Mouse (Mus musculus): Measurements from ENCODE around the gene Rab3il1.

Gene Rab3il1

DNA sequence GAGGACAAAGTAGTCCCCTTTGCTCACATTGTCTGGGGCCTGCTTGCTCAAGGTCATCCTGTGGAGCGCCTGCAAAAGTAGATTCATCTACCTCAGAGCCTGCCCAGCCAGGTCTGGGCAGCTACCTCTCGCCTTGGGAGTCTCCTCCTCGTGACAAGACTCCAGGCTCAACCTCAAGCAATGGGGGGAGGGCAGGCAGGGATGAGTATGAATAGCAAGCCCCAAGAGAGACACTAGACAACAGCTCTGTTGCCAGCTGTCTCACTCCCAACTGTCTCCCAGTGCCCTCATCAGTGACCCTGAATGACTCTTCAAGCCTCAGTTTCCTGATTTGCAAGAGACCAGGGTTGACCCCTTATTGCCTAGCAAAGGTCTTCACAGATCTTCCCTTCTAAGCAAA is 11.9 kb downstream of the Rab3il1 start:
- DNase-seq (ENCODE audit: low spot score) = no peak

DNA sequence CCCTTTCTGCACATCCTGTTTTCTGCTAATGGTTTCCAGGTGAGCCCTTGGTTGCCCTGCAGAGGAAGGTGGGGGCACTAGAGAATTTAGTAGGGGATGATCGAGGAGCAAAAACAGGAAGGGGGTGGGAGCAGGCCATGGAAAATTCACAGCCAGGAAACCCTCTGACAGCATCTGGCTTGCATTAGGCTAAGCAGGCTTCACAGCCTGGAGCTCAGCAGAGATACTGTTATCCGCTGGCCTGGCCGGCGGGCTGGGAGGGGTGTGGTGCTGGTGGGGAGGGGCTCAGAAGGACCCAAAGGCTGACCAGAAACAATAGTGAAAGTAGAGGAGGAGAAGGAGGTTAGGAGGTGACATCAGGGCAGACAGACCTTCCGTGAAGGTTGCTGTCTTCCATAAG is 12.4 kb downstream of the Rab3il1 start:
- no peak for DNase-seq (ENCODE audit: low spot score)

DNA sequence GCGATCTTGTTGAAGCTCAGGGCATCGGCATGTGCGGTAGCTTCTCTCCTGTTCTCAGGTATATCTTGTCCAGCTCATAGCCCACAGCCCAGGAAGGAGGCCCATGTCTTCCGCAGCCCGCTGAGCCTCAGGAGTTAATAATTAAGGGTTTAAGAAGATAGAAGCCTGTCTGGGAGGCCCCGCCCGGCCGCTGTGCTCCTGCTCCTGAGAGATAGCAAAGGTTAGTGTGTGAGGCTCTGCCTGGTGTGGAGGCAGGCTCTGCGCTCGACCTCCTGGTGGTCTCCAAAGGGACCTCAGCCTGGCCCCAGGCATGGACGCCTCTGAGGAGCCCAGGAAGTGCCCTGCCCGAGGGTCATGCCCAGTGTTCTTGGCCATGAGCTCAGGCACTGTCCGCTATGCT is 13.4 kb downstream of the Rab3il1 start:
- no peak for DNase-seq (ENCODE audit: low spot score)

DNA sequence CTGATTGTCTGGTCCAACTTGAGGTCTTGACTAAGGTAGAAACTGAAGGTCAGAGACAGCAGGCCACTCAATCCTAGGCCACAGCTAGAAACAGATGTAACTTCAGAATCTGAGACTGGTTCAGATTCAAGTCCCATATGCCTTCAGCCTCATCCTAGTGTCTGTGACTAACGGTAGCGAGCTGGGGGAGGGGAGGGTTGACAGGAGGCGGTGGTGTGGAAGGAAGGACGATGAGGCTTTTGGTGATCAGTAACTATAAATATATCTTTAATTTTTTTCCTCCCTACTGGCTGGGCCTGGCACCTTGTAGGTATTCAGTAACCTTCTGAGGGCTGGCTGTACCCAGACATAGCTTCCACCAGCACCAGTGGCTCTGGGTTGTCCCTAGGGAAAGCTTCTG is 14.0 kb downstream of the Rab3il1 start:
- DNase-seq (ENCODE audit: low spot score) = no peak

DNA sequence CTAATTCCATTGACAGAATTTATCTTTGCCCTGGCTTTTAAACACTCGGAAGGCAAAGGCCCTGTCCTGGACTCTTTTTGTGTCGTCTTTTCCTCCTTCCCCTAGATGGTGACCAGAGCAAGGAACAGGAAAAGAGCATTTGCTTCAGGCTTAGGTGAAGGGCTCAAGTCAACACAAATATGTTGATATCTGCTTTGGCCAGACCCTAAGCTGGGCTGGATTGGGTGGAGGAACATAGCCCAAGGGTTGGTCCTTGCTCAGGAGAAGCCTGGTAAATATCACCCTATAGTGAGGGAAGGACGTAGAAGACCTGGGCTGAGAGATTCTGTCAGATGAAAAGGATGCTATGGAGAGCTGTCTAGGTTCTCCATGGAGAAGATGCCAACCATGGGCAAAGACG is 14.7 kb downstream of the Rab3il1 start:
- no peak for DNase-seq (ENCODE audit: low spot score)

DNA sequence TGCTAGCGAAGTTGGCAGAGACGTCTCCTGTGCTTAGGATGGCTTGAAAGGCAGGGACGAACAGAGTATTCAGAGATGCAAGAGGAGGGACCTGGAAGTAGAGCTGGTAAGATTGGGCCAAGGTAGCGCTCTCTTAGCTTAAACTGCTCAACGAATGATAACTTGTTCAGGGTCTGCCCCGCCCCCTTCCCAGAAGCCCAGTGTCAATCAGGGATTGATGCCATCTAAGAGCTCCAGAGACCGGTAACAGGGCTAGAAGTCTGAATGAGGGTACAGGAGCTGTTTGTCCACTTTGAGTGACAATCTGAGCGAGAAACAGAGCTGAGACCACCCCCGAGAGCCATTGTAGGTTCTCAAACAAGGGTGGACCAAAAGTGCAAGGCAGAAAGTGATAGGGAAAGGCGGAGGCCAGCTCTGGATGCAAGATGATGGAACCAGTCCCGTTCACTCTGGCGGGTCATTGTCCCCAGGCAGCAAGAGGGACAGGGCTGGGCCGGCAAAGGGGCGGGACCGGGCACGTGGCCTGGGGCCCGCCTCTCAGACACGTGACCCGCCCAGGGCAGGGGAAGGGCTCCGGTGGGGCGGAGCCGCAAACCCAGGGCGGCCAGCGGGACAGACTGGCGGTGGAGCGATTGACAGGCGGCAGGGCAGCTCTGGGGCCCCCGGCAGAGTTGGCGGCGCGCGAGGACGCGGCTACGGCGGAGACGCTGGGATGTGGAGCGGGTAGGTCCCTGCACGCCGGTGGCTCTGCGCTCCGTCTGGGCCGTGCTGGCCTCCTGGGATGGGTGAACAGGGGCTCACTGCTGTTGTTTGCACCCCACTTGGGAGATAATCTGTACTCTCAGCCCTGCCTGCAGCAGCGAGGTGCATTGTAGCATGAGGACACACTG is 16.4 kb downstream of the Rab3il1 start:
- peak; percentile 93 for DNase-seq (ENCODE audit: low spot score)

DNA sequence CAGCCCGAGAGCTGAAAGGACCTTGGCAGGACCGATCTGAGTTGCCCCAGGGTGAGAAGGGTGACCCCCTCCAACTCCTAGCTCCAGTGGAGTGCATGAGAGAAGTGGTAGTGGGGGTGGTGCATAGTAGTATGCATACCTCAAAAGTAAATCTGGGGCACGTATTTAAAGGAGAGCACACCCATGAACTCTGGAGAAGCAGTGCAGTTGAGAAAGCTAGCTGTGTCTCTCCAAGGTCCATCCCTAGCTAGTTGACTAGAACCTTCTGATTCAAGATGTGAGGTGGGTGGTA is 17.0 kb downstream of the Rab3il1 start:
- DNase-seq (ENCODE audit: low spot score) = no peak

DNA sequence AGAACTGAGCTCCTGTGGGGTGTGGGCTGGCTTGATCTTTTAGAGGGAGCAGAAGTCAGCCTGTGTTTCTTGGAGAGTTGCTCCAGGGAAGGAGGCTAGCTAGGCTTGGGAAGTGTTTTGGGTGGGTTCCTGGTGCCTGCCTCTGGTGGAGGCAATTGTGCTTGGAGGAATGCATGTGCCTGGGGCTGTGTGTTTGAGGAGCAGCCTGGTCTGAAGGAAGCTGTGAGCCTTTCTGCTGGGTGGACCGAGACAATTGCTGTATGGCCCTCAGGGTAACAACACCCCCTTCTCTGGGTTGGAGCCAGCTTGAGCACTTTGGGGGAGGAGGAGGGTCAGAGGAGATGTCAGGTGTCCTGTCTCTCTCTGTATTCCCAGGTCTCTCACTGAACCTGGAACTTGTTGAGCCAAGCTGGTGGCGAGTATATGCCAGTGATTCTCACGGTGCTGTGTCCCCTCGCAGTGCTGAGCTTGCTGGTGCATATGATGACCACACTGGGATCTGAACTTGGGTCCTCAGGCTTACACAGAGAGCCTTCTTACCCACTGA is 17.8 kb downstream of the Rab3il1 start:
- DNase-seq (ENCODE audit: low spot score) = no peak

DNA sequence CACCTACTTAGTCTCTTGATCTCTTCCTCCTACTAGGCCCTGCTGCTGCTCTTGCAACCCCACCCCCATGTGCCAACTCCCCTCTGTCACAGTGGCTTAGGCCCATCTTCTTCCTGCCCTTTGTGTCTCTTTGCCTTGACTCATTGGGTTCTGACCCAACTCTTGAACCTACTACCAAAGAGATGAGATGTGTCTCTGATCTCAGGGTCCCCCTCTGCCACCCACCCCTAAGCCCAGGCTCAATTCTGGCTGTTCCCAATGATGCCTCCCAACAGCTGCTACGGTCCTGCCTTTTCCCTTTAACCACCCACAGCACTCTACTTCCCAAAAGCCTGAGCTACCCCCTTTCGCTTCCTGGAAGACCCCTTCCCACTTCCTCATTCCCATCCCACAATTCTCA is 20.5 kb downstream of the Rab3il1 start:
- no peak for DNase-seq (ENCODE audit: low spot score)

DNA sequence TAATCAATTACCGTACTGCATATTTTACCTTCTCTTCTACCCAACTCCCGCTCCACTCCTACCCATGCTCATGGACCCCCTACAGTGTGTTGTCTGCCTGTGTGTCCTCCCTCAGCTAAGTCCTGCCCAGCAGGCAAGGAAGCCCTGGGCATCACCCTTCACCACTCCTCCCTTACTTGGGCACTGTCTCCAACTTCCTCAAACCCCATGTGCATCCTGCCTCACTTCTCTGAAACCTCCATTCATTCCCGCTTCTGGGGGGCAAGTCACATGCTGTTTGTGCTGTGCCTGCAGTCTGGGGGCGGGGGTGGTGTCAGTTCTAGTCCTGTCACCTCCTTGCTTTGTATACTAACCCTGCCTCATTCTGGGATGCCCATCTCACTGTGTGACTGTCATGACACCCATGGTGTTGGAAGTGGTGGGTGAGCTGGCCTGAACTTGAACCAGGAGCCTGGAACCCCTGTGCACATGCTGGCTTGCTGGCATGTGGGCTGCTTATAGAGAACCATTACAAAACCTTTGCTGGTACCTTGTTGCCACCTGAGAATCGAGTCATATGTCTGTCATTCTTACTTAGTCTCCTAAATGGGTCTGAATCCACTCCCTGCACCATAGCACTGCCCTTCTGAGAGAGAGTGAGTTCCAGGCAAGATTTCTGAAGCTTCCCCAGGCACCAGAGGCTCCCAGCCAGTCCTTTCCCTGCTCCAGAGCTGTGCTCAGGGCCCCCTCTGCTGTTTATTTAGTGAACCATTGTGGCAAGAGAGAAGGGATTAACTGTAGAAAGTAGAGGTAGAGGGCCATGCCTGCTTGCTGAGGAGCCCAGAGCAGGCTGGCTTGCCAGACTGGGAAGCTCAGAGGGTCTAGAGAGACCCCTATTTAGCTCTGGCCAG is 21.2 kb downstream of the Rab3il1 start:
- no peak for DNase-seq (ENCODE audit: low spot score)

DNA sequence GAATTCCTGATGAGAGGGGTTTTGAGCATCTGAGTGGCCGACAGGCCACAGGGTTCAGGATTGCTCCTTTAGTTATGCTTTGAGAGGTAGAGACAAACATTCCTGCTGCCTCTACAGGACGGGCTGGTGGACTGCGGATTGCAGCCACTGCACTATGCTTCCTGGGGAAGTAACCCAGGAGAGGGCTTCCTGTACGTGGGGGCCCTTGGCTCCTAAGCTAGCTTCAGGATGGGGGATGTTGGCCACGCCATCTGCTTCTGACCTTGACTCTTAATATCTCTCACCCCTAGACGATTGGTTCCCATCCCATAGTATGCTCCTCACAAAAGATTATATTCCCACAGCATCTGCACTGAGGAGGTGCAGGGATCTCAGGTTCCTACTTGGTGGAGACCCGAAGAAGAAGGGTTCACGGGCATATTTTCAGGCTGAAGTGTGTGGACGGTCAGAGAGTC is 21.9 kb downstream of the Rab3il1 start:
- DNase-seq (ENCODE audit: low spot score) = no peak

DNA sequence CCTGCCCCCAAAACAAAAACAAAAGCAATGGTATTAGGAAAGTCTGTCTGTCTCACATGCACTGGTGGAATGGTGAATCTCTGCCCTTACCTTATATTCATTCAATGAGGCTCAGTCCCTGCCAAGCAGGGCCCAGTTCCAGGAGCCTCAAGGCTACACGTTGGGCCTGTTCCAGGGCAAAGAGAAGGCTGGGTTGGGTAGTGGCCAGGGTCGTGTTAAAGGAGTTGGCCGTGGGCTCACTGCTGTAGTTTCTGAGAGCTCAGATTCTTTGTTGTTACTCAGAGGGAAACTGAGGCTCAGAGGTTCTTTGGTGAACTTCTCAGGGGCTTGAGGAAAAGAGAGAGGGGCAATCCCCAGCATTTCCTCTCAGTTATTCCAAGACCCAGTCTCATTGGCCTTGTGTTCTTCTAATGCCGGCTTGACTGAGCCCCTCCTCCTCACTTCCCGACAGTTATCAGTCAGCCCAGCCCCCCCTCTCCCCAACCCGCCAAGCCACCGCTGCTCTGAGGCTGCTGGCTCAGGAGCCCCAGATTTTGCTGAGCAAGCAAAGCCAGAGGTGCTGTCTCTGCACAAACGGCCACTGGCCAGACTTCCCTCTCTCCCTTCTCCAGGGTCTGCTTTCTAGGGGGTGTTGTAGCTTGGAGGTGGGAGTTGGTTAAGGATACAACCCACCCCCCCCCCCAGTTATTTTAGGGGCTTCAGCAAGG is 23.9 kb downstream of the Rab3il1 start:
- DNase-seq (ENCODE audit: low spot score) = no peak

DNA sequence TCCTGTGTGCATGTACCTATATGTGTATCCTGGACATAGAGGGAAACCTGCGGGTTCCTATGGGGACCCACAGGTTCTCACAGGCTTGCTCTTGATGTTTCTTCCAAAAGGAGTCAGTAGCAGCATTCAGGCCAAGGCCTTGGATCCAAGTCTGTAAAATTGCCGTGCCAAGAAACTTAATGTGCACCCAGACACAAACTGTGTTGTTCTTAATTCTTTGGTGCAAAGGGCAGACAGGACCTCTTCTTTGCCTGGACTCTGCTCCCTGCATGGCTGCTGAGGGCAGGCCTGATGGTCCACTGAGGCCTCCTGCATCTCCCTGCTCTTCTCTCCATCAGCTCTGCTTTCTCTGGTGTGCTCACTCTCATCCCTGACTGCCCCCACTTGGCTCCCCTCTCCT is 28.3 kb downstream of the Rab3il1 start:
- no peak for DNase-seq (ENCODE audit: low spot score)

DNA sequence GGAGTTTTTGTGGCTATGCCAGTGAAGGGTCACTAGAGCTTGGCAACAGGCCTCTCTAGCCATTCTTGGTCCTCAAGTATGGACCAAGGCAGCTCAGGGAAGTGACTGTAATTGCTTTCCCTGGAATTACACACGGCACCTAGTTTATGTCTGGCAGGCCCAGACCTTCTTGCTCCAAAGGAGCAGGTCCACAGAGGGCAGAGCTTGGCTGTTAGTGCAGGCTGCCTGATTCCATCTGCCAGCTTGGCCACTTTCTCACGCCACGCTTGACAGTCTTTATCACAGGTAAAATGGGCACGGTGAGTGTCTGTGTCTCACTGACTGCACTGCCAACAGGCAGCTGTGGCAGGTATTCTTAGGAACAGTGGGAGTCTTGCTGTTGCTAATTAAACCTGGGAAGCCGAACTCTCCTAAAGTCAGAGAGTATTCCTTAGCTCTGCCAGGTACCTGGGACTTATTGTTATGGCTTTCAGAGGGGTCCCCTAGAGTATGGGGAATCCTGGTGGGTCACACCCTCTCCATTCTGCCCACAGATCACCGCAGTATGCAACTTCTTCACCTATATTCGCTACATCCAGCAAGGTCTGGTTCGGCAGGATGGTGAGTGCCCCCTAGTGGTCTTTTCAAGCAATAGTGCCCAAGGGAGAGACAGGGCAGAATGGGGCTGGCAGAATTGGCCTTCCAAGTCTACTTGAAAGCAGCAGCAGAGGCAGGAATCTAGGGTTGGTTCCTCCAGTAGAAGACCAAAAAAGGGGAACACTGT is 31.9 kb downstream of the Rab3il1 start:
- DNase-seq (ENCODE audit: low spot score) = peak; percentile 71

DNA sequence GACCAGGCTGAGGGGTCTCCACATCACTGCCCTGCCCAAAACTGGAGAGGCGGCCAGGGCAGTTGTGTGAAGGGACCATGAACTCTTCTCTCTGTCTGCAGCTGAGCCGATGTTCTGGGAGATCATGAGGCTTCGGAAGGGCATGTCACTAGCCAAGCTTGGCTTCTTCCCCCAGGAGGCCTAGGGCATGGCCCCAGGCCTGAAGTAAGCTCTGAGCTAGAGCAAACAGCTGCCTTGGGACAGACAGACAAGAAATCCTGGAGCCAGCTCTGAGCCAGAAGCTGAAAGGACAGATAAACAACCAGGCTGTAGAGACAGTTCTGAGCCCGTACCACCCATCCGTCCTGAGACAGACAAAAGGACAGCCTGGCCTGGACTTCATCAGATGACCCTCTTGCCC is 32.9 kb downstream of the Rab3il1 start:
- no peak for DNase-seq (ENCODE audit: low spot score)

DNA sequence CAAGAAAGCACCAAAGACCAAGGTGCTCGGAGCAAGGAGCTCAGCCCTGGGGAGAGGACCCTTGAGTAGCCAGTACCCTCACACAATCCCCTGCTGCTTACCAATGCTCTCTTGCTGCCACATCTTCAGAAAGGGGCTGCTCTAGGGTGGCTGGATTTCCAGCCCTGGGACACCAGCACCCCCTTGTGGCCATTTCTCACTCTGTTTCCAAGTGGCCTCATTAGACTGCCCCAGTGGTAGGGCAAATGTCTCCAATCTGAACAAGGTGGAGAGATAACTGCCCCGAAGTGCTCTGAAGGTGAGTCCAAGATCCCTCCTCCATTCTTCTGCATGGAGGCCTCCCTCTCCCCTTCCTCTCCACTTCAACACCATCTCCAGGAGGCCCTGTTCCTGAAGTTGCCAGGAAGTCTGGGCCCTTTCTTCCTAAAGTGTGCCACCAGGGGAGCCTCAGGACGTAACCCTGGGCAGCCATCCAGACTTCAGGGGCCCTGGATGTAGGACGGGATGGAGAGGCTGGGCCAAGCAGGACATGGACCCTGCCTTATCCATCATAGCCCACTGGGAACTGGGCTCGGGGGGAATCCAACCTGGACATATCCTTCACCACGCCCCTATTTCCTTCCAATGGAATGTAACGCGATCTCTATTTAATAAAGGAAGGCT is 33.4 kb downstream of the Rab3il1 start:
- DNase-seq (ENCODE audit: low spot score) = peak; percentile 87

DNA sequence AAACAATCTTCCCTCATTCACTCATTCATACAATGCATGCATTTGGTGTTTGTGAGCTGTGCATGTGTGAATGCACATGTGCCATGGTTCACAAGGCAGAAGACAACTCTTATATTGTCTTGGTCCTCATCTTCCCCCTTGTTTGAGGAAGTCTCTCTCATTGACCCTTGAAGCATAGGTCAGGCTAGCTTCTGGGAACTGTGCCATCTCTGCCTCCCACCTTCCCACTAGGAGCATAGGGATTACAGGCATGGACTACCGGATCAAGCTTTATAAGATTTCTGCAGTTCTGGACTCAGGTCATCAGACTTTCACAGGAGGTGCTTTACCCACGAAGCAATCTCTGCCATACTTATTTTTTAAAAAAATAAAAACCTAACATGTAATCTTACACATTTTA is 36.1 kb downstream of the Rab3il1 start:
- DNase-seq (ENCODE audit: low spot score) = no peak

DNA sequence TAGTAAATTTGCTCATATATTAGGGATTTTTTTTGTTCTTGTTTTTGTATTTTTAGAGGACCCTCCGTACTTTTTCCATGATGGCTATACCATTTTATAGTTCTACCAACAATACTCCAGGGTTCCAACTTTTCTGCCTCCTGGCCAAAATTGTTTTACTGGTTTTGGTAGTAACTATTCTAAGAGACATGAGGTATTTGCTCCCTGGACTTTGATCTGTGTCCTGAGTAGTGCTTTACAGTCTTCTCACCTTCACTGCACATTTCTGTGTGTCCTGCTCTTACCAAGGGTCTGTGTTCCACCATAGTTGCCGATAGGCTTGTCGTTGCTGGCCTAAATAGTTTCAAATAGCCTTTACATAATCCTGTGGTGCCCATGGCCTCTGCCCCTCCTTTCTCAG is 36.9 kb downstream of the Rab3il1 start:
- no peak for DNase-seq (ENCODE audit: low spot score)

DNA sequence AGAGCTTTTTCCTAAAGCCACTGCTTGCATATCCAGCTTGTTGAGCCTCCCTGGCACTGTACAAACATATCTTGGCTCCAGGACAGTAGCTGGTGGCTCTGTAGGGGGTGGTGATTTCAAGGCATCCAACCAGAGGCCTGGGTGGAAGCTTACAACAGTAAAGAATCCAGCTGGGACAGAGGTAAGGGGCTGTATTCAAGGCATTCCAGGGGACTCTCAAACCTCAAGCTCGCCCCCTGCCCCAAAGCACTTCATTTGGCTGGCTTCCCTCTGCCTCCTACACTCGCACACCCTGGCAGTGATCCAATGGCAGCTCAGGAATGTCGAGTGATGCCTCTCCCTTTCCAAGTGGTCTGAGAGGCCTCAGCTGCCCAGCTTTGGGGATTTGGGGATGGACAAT is 37.4 kb downstream of the Rab3il1 start:
- peak; percentile 78 for DNase-seq (ENCODE audit: low spot score)

DNA sequence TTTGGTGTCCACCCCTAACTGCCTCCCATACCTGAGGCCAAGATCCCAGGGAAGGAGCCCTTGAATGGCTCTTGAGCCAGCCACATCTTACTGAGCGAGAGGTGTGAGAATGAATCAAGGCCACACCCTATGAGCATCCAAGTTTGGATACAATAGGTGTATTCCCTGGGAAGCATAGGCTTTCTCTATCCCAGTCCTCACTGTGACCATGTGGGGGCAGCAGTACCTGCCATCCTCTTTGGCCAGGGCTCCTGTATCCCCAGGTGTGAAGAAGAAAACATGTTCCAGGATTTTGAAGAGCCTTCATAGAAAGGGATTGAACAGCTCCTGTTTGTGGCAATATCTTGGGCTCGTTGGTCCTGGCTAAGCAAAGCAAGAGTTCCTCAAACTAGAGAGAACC is 38.1 kb downstream of the Rab3il1 start:
- peak; percentile 59 for DNase-seq (ENCODE audit: low spot score)

DNA sequence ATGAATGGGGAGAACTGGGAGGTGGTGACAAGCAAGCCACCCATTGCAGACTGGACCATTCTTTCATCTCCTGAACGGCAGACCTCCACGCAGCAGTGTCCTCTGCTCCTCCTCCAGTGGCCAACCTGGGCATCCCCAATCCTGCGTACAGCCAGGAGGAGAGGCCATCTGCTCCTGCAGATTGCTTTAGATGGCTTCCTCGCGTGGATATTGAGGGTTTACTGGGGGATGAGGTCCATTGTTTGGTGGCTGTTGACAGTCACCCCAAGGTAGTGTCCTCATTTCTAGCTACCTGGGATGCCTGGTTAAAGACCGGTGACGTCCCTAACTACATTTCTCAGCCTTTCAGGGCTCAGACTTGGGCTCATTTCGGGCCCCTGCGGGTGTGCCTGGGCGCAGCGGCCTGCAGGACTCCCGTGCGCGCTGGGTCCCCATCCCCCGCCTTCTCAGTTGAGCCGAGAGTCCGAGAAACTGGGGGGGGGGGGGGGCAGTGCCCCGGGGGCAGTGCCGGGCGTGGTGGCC is 39.5 kb downstream of the Rab3il1 start:
- no peak for DNase-seq (ENCODE audit: low spot score)

Measured in lung, postnatal 25 days (tissue).